Mouse (Mus musculus) spleen, postnatal 10 days (tissue): ENCODE measurements around the gene Smim23.

Source experiments
- DNase-seq, 2 experiments: peaks; one replicate each; pipeline ENCODE4 v3.0.0; 2021 to 2022; ENCODE audit warnings: low spot score in 2 of 2

The Smim23 gene

GRCm38 (mm10) chr11:32824505-32824904, at the start of gene Smim23:
Gene Smim23, minus strand, starts transcription at chr11:32824605.
- DNase-seq, result no peak

DNA sequence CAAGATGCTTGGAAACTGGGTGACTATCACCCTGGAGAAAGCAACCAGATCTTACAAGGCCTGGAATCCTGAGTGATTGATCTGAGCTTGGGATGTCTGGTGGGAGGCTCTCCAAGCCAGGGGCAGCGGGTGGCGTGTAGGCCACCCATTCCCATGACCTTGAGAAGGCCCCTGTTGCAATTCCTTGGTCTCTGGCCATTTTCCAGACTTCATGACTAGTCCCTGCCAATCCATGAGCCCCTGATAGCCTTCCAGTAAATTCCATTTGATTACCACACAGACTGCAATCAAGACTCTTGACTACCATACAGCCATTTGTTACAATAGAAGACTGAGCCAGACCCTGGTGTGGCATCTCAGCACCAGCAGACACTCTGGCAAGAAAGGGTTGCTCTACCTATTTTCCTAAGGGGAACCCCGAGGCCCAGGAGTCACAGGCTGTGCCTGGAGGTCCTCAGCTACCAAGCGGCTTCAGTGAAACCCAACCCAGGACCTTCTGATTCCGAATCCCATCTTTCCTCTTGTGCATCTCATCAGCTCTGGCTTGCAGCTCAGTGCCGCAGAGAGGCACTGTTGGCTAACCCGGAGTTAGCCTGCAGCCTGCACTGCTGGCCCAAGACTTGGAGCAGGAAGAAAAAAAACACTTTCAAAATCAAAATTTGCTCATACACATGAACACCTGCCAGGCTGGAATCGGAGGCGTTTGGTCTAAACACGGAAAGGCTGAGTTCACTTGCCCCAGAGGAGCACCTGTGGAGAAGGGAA, 44.4 kb upstream of the Smim23 start:
- DNase-seq, result no peak

DNA sequence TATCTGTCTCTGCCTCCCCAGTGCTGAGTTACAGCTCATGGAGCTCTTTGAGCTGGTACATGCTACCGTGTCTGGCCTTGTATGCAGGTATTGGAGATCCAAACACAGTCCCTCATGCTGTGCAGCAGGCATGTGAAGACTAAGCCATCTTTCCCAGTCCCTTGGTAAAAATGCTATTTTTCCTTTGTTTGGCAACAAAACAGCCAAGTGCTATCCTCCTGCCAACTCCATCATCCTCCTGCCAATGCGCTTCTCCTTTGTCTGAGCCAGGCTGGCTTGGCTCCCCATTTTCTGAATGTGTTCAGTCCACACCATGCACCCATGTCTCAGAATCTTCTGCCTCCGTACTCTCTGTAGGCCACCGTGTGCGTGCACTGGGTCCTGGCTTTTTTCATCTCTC, 40.2 kb upstream of the Smim23 start:
- DNase-seq, result no peak

DNA sequence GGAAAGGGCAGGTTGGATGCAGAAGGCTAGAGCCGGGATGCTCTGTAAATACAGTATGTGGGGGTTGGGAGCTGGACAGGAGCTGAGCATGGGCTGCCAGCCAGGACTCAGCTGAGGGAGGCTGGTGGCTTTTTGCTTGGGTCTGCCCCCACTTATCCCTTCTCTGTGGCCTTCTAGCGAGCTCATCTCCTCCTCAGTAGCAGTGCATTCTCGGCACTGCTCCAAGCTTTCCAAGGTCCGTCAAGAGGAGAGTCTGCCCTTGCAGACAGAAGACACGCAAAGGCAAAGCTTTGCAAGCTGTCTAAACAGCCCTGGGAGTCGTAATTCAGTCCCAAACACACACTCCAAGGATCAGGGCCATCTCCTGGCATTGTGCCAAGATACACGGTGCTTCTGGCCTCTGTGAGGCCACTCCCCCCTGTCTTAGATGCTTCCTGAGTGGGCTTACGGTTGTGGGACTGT, 33.0 kb upstream of the Smim23 start:
- no peak for DNase-seq

DNA sequence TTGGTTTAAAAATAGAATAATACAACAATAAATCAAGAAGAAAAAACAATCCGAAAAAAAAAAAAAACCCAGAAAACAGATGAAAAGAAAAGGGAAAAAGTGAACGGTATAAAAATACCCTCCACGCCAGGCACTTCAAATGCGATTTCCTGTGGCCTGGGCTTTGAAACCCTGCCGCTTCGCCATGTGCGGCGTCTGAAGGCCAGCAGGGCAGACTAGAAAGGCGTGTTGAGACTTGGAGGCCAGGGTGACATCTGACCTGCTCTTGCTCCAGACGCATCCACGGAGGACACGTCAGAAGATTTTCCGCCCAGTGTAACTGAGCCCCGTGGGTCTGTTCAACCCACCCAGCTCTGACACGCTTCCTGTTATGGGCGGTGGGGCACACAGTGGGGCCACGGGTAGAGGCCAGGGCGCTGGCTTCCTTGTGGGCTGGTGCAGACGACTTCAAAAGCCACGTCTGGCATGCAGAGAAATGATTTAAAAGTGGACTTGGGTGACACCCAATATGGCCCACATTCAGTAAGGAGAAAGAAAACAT, 22.3 kb upstream of the Smim23 start:
- DNase-seq, result no peak

- DNase-seq, result no peak
These were observed 16.8 kb upstream of the Smim23 start for GRCm38 (mm10) chr11:32841169-32841568.

DNA sequence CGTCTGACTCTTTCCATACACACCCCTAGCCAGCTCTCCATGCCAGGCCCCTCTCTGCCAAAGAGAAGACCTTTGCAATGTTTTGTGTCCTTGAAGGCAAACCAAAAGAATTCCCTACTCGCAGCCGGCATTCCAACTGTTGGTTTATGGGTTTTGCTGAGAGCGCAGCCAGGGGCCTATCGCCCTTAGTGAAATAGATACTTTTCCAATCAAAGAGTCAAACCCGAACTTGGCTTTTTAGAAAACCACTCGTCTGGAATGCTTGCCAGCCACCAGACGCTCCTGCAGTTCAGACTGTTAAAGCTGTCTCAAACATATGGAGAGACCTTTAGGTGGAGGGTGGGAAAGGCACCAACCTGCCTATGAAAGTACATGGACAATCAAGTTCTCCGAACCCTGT, 15.9 kb upstream of the Smim23 start:
- DNase-seq, result no peak

- no peak for DNase-seq
These were observed 10.6 kb upstream of the Smim23 start for GRCm38 (mm10) chr11:32835022-32835421.

DNA sequence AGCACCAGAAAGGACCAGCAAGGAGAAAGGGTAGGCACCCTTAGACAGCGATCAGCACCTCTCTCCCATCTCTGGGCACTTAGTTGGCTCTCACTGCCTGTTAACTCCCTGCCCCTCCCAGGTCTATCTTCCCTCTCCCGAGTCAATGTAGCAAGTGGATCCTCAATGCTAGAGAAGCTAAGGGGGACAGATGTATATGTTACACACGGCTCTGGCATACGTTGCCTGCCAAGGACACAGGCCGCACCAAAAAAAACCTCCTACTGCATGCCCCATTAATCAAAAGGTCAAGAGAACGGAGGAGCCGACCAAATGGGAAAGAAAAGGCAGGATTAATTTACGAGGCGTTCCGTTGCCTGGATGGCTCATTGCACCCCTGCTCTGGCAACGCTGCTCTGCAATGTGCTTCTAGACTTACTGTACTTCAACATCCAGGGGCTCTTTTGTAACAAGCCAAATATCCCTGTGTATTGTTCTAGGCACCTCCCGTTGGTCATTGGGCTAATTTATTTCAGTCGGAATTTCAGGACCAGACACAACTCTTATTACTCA, 10.0 kb upstream of the Smim23 start:
- no peak for DNase-seq

GRCm38 (mm10) chr11:32817566-32817965, 6.8 kb downstream of the Smim23 start:
- no peak for DNase-seq

GRCm38 (mm10) chr11:32814286-32814685, 10.1 kb downstream of the Smim23 start:
- DNase-seq, result no peak

DNA sequence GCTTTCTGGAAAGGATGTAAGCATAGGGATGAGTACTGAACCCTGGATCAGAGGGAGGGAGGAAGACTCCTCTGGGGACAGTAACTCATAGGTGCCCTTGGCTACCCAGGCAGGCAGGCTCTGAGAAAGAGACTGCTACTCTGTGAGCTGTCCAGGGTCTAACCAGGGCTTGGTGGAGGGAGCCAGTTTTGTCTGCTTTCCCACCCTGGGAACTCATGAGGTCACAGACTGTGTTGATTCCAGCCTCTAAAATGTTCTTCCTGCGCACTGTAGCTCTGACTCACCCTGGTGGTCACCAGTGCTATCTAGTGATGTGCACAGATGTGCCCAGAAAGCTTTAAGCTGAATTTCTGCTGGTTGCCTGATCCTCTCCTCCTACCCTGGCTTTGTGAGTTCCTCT, 15.3 kb downstream of the Smim23 start:
- DNase-seq, result no peak

- peak in 1 of 2 experiments; percentile 49 for DNase-seq
These were observed 18.4 kb downstream of the Smim23 start for GRCm38 (mm10) chr11:32805958-32806357.

GRCm38 (mm10) chr11:32803658-32804057, 20.7 kb downstream of the Smim23 start:
- DNase-seq, result no peak

- DNase-seq, result no peak
These were observed 22.7 kb downstream of the Smim23 start for GRCm38 (mm10) chr11:32801715-32802114.

- no peak for DNase-seq
These were observed 23.5 kb downstream of the Smim23 start for GRCm38 (mm10) chr11:32800929-32801375.

- no peak for DNase-seq
These were observed 26.0 kb downstream of the Smim23 start for GRCm38 (mm10) chr11:32798445-32798844.

DNA sequence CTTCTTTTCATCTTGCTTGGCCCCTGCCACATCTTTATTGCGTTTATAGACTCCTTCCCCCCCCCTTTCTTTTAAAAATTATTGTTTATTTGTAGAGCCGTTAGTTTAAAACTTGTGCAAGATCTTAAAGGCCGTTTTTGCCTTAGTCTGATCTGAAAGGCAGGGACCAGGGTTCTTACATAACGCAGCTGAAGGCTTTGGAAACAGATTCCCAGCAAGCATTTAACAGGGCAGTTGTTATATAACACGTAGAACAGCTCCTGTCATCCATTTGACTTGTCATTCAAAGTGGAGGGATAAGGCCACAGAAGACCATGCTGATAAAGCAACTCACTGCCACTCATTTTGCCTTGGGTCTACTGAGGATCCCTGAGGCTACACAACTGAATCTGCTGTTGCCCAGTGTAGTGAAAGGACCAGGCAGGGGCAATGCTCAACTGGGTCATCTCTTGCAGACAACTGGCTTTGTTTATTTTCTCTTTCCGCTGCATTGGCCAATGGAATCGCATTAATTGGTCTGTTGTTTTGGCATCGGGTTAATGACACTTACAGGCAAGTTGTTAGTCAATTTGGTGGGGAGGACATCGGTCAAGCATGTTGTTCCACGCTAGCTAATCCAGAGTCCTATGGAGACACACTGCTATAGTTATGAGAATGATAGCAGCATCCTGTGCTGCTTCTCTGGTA, 29.5 kb downstream of the Smim23 start:
- no peak for DNase-seq

DNA sequence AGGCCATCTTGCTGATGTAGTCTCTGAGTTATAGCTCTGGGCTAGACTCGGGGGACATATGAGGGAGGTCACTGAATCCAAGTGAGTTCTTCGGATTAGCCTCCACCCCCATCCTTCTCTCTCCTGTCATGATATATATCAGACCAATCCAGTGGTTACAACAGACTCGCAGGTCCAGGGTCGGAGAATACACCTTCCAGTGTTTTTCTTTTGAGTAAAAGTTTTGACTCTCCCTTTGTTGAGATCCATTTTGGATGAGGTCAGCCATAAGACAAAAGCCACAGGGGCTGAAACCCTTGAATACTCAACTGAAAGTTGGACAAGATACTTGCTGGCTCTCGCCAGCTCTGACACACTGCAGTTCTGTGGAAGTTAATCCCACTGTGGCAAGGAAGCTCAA, 38.2 kb downstream of the Smim23 start:
- DNase-seq, result no peak

DNA sequence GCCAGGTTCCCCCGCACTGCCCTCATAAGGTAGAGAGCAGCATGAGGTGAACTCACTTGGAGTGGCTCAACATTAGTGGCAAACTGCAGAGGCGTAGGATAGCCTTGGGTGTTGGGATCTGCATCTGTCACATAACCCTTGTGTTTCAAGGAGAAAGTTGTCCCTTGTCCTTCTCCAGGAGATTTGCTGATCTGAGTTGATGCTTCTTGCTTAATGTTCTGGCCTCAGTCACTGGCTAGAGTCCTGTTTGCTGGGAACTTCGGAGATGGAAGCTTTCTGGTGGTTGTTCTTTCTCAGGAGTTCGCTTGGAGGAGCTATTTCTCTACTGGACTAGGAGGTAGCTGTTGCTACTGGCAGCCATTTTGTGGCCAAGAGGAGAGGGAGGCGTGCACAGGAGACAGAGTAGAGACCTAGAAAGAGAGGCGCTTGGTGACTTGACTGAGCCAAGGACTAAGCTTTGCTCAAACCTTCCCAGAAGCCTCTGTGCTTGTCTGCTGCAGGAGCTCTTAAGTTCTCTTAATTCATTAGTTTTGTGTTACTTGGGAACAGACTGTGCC, 38.7 kb downstream of the Smim23 start:
- no peak for DNase-seq

DNA sequence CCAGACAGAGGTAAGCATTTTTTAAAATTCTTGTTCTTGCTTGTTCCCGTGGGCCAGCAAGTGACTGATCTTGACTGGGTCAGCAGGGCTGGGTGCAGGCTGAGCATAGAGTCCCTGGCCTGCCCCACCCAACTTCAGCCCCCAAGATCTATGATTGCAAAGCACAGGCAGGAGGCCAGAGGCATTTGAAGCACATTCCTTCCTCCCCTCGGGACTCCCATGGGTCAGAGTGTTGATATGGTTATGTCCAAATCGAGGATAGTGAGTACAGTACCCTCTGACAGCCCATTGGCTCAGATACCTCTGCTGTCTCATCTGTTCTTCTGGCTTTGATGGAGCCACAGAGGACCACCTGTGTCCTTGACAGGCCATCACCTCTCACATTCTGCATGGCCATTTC, 41.7 kb downstream of the Smim23 start:
- DNase-seq, result no peak
